Mouse (Mus musculus): ENCODE data around the gene Tfip11. TPM values are rescaled to one million over a fixed set of nuclear protein-coding genes. Genes with fewer than 3 reads are reported as not detected.

Tfip11 gene
- total RNA-seq (2021) (10 to 100 TPM; 17.6 to 19.4 TPM), polyA plus RNA-seq (2012; rRNA removed) (16.0 and 18.5 TPM in 2 replicates)
- long read RNA-seq, partial matches to known transcripts = 4 of 13 reads
- long read RNA-seq, other reads (novel, unspliced or antisense) = 6 of 13 reads

- peak; percentile 95 to 98 for DNase-seq
- Histone ChIP-seq H3K36me3 (ENCODE audit: control insufficient read depth, insufficient read depth, low read length) (no peaks in the 10 kb centered on the region), H3K79me2 (replicated peaks; ENCODE audit: control insufficient read depth, insufficient read depth, low read length) (peaks cover 4% of the 10 kb centered on the region; the same call in 1 of the 2 replicates), H3K4me1 (ENCODE audit: control insufficient read depth, insufficient read depth, low read length) (peaks cover 5% of the 10 kb centered on the region), H3K4me3 (peak within 1 kb of the TSS; percentile 95), H3K27me3 (ENCODE audit: control insufficient read depth, insufficient read depth, low read length) (no peaks in the 10 kb centered on the region), H3K27ac (peak within 1 kb of the TSS; percentile 86), H3K9ac (ENCODE audit: low read depth, low read length) (peak within 1 kb of the TSS; percentile 84)
- TF ChIP-seq EP300 (IDR thresholded peaks at IDR 0.05; ENCODE audit: insufficient read depth, low read depth, low read length) (peak; percentile 87; the same call in 1 of the 2 replicates), CTCF (IDR thresholded peaks at IDR 0.05) (peak; percentile 54), POLR2A (IDR thresholded peaks at IDR 0.05; ENCODE audit: insufficient read depth, low read depth, low read length) (peak; percentile 92)
- 6% methylated on average over 48 of the region's 48 CpGs for whole genome bisulfite sequencing
- intact Hi-C loops (cut with DNase I) = loop anchor here (1.0 to 2.0 kb wide), 3 partner anchors 18 to 85 kb away; partner anchors contain the start of genes Hps4 and Srrd
These were observed at the start of gene Tfip11 for GRCm38 (mm10) chr5:112325546-112326445. Gene Tfip11 (plus strand): TSS chr5:112326358.

GRCm38 (mm10) chr5:112276907-112277348 is 49.2 kb upstream of the Tfip11 start:
- WGBS = under 1% methylated on average over 24 of the region's 24 CpGs
- Histone ChIP-seq H3K4me1 (ENCODE audit: control insufficient read depth, insufficient read depth, low read length) (peaks cover 27% of the 10 kb centered on the region), H3K27ac (peak overlapping the region; percentile 98), H3K4me3 (peak overlapping the region; percentile 62), H3K36me3 (ENCODE audit: control insufficient read depth, insufficient read depth, low read length) (no peaks in the 10 kb centered on the region; the same call in 1 of the 2 replicates), H3K9ac (ENCODE audit: low read depth, low read length) (peak overlapping the region; percentile 87), H3K27me3 (ENCODE audit: control insufficient read depth, insufficient read depth, low read length) (no peaks in the 10 kb centered on the region), H3K79me2 (replicated peaks; ENCODE audit: control insufficient read depth, insufficient read depth, low read length) (no peaks in the 10 kb centered on the region; the same call in 1 of the 2 replicates)
- TF ChIP-seq CTCF (IDR thresholded peaks at IDR 0.05) (no peak), POLR2A (IDR thresholded peaks at IDR 0.05; ENCODE audit: insufficient read depth, low read depth, low read length) (no peak), EP300 (IDR thresholded peaks at IDR 0.05; ENCODE audit: insufficient read depth, low read depth, low read length) (no peak)
- DNase-seq = no peak
- intact Hi-C loops (cut with DNase I) = loop anchor here (1.0 kb wide), 1 partner anchor 13 kb away; no protein-coding TSS in a partner anchor

- no peaks in the 10 kb centered on the region; the same call in 1 of the 2 replicates for H3K36me3 ChIP-seq (ENCODE audit: control insufficient read depth, insufficient read depth, low read length)
- peak overlapping the region; percentile 40; the same call in 1 of the 2 replicates for H3K27ac ChIP-seq
- intact Hi-C loops (cut with DNase I) = no loop called here
- DNase-seq = no peak
- no peaks in the 10 kb centered on the region; the same call in 1 of the 2 replicates for H3K79me2 ChIP-seq (replicated peaks; ENCODE audit: control insufficient read depth, insufficient read depth, low read length)
- H3K27me3 ChIP-seq (ENCODE audit: control insufficient read depth, insufficient read depth, low read length) = no peaks in the 10 kb centered on the region
- peaks cover 33% of the 10 kb centered on the region for H3K4me1 ChIP-seq (ENCODE audit: control insufficient read depth, insufficient read depth, low read length)
- H3K4me3 ChIP-seq = peak overlapping the region; percentile 62
- 60% methylated on average over 11 of the region's 11 CpGs for WGBS
- H3K9ac ChIP-seq (ENCODE audit: low read depth, low read length) = no peak overlapping the region
- TF ChIP-seq POLR2A (IDR thresholded peaks at IDR 0.05; ENCODE audit: insufficient read depth, low read depth, low read length) = no peak
- no peak for TF ChIP-seq CTCF (IDR thresholded peaks at IDR 0.05)
- no peak for TF ChIP-seq EP300 (IDR thresholded peaks at IDR 0.05; ENCODE audit: insufficient read depth, low read depth, low read length)
These were observed 48.2 kb upstream of the Tfip11 start for GRCm38 (mm10) chr5:112277906-112278470.

GRCm38 (mm10) chr5:112279181-112280021 is 46.8 kb upstream of the Tfip11 start:
- H3K36me3 ChIP-seq (ENCODE audit: control insufficient read depth, insufficient read depth, low read length) = no peaks in the 10 kb centered on the region; the same call in 1 of the 2 replicates
- DNase-seq = peak; percentile 61 to 79
- H3K79me2 ChIP-seq (replicated peaks; ENCODE audit: control insufficient read depth, insufficient read depth, low read length) = no peaks in the 10 kb centered on the region; the same call in 1 of the 2 replicates
- intact Hi-C loops (cut with DNase I) = loop anchor here (1.0 to 2.0 kb wide), 2 partner anchors 10 to 47 kb away; partner anchors contain the start of gene Tfip11
- peak overlapping the region; percentile 6; the same call in 1 of the 2 replicates for H3K9ac ChIP-seq (ENCODE audit: low read depth, low read length)
- peaks cover 42% of the 10 kb centered on the region for H3K4me1 ChIP-seq (ENCODE audit: control insufficient read depth, insufficient read depth, low read length)
- 21% methylated on average over 17 of the region's 17 CpGs for WGBS
- TF ChIP-seq EP300 (IDR thresholded peaks at IDR 0.05; ENCODE audit: insufficient read depth, low read depth, low read length) = no peak
- TF ChIP-seq CTCF (IDR thresholded peaks at IDR 0.05) = no peak
- TF ChIP-seq POLR2A (IDR thresholded peaks at IDR 0.05; ENCODE audit: insufficient read depth, low read depth, low read length) = no peak
- no peaks in the 10 kb centered on the region for H3K27me3 ChIP-seq (ENCODE audit: control insufficient read depth, insufficient read depth, low read length)
- peak overlapping the region; percentile 71 for H3K27ac ChIP-seq
- H3K4me3 ChIP-seq = no peak overlapping the region; the same call in 1 of the 2 replicates

- peak; percentile 47 to 73 for DNase-seq
- intact Hi-C loops (cut with DNase I) = loop anchor here (1.0 to 2.0 kb wide), 2 partner anchors 9 to 47 kb away; partner anchors contain the start of gene Tfip11
- H3K4me3 ChIP-seq = no peak overlapping the region
- no peaks in the 10 kb centered on the region; the same call in 1 of the 2 replicates for H3K36me3 ChIP-seq (ENCODE audit: control insufficient read depth, insufficient read depth, low read length)
- WGBS = 43% methylated on average over 7 of the region's 7 CpGs
- TF ChIP-seq EP300 (IDR thresholded peaks at IDR 0.05; ENCODE audit: insufficient read depth, low read depth, low read length) (no peak), POLR2A (IDR thresholded peaks at IDR 0.05; ENCODE audit: insufficient read depth, low read depth, low read length) (no peak), CTCF (IDR thresholded peaks at IDR 0.05) (no peak)
- peak overlapping the region; percentile 71 for H3K27ac ChIP-seq
- peak overlapping the region; percentile 0; the same call in 1 of the 2 replicates for H3K9ac ChIP-seq (ENCODE audit: low read depth, low read length)
- no peaks in the 10 kb centered on the region for H3K27me3 ChIP-seq (ENCODE audit: control insufficient read depth, insufficient read depth, low read length)
- peaks cover 49% of the 10 kb centered on the region for H3K4me1 ChIP-seq (ENCODE audit: control insufficient read depth, insufficient read depth, low read length)
- H3K79me2 ChIP-seq (replicated peaks; ENCODE audit: control insufficient read depth, insufficient read depth, low read length) = no peaks in the 10 kb centered on the region; the same call in 1 of the 2 replicates
These were observed 46.0 kb upstream of the Tfip11 start for GRCm38 (mm10) chr5:112280151-112280550.

Data from heart, adult 2 months (tissue).